Mouse (Mus musculus) kidney, postnatal 14 days (tissue): Measurements from ENCODE around the gene Cdrt4.

Experiments used
- DNase-seq: peaks from one replicate; pipeline ENCODE4 v3.0.0; 2022; ENCODE audit warnings: mixed read lengths

Gene Cdrt4

GRCm38 (mm10) chr11:62945514-62945913 lies 5.5 kb upstream of the Cdrt4 start:
- peak; percentile 25 for DNase-seq

- DNase-seq, result peak; percentile 40
Observed at GRCm38 (mm10) chr11:62949548-62949947, 1.4 kb upstream of the Cdrt4 start.

- DNase-seq, result no peak
Observed at GRCm38 (mm10) chr11:62954766-62955165, 3.8 kb downstream of the Cdrt4 start.

GRCm38 (mm10) chr11:62955186-62955585 lies 4.2 kb downstream of the Cdrt4 start:
- no peak for DNase-seq

- DNase-seq, result no peak
Observed at GRCm38 (mm10) chr11:62955776-62956175, 4.8 kb downstream of the Cdrt4 start.

- no peak for DNase-seq
Observed at GRCm38 (mm10) chr11:62957626-62958180, 6.7 kb downstream of the Cdrt4 start.

GRCm38 (mm10) chr11:62963292-62963691 lies 12.3 kb downstream of the Cdrt4 start:
- DNase-seq, result no peak

GRCm38 (mm10) chr11:62966424-62966764 lies 15.4 kb downstream of the Cdrt4 start:
- DNase-seq, result no peak

- peak; percentile 60 for DNase-seq
Observed at GRCm38 (mm10) chr11:62966765-62967633, 16.0 kb downstream of the Cdrt4 start.

- no peak for DNase-seq
Observed at GRCm38 (mm10) chr11:62977176-62977575, 26.2 kb downstream of the Cdrt4 start.

GRCm38 (mm10) chr11:62978886-62979285 lies 27.9 kb downstream of the Cdrt4 start:
- DNase-seq, result no peak

- no peak for DNase-seq
Observed at GRCm38 (mm10) chr11:62981729-62982128, 30.7 kb downstream of the Cdrt4 start.

GRCm38 (mm10) chr11:62983793-62984192 lies 32.8 kb downstream of the Cdrt4 start:
- DNase-seq, result peak; percentile 25

- DNase-seq, result no peak
Observed at GRCm38 (mm10) chr11:62984365-62984764, 33.4 kb downstream of the Cdrt4 start.

GRCm38 (mm10) chr11:62985075-62985474 lies 34.1 kb downstream of the Cdrt4 start:
- DNase-seq, result no peak

GRCm38 (mm10) chr11:62986578-62986977 lies 35.6 kb downstream of the Cdrt4 start:
- no peak for DNase-seq

GRCm38 (mm10) chr11:62990150-62990685 lies 39.2 kb downstream of the Cdrt4 start:
- DNase-seq, result no peak

- DNase-seq, result no peak
Observed at GRCm38 (mm10) chr11:62990811-62991210, 39.8 kb downstream of the Cdrt4 start.

GRCm38 (mm10) chr11:62992545-62993242 lies 41.7 kb downstream of the Cdrt4 start:
- no peak for DNase-seq

- DNase-seq, result no peak
Observed at GRCm38 (mm10) chr11:62995066-62995754, 44.2 kb downstream of the Cdrt4 start.

GRCm38 (mm10) chr11:62995755-62996521 lies 44.9 kb downstream of the Cdrt4 start:
- no peak for DNase-seq

- no peak for DNase-seq
Observed at GRCm38 (mm10) chr11:62996522-62996898, 45.5 kb downstream of the Cdrt4 start.
